Mouse (Mus musculus) cerebellum, adult 2 months (tissue): ENCODE measurements around the gene Cda. TPM values are rescaled to one million over a fixed set of nuclear protein-coding genes. Genes with fewer than 3 reads are reported as not detected.

Experiments
- DNase-seq, 2 experiments: peaks; one replicate each; pipeline ENCODE4 v3.0.0; 2021
- H3K27ac ChIP-seq: fragments of 200-500 bp; 2 replicates; pipeline ENCODE4 v1.5.1; 2012; ENCODE audit warnings: low read length, control low read depth, inconsistent platforms; ENCODE audit not compliant: insufficient read depth
- H3K27me3 ChIP-seq: fragments of 200-500 bp; 2 replicates; pipeline ENCODE4 v1.6.1; 2012; ENCODE audit warnings: inconsistent platforms, mild to moderate bottlenecking, low read length, moderate library complexity; ENCODE audit not compliant: control insufficient read depth, insufficient read depth
- H3K4me1 ChIP-seq: fragments of 200-500 bp; 2 replicates; pipeline ENCODE4 v1.6.1; 2011; ENCODE audit warnings: low read length; ENCODE audit not compliant: control insufficient read depth, insufficient read depth
- H3K4me3 ChIP-seq: fragments of 200-500 bp; replicated peaks from 2 replicates; pipeline ENCODE3; 2011; ENCODE audit warnings: mild to moderate bottlenecking, low read depth, low read length, control low read depth; ENCODE audit not compliant: insufficient read depth
- CTCF ChIP-seq: fragments of 200-500 bp; IDR thresholded peaks from 2 replicates; pipeline ENCODE4 v1.5.1; 2011; ENCODE audit warnings: low read depth, mild to moderate bottlenecking, control low read depth, low read length, moderate library complexity, borderline replicate concordance; ENCODE audit not compliant: insufficient read depth
- POLR2A ChIP-seq: fragments of 200-500 bp; IDR thresholded peaks from 2 replicates; pipeline ENCODE4 v1.6.1; 2011; ENCODE audit warnings: low read length, control low read depth, borderline replicate concordance; ENCODE audit not compliant: insufficient read depth
- WGBS: fragments of 180-500 bp; shearing (Covaris S2); methylation state at CpG from one replicate; pipeline ENCODE4 v1.1.7; 2018; 5-methylcytosine and 5-hydroxymethylcytosine counted together
- polyA plus RNA-seq: library from polyadenylated mRNA; depleted of rRNA; stranded (reverse); fragments of >200 nt; gene quantifications from 2 replicates; pipeline ENCODE4 v1.2.3, GENCODE M21; 2012

Gene Cda
- polyA plus RNA-seq, 1 experiment: 15.4 TPM

- H3K4me1 ChIP-seq: no peaks in the 10 kb centered on the region
- no peak overlapping the region for H3K4me3 ChIP-seq
- TF ChIP-seq POLR2A: no peak
- TF ChIP-seq CTCF: no peak
- no peak for DNase-seq
- H3K27me3 ChIP-seq: no peaks in the 10 kb centered on the region
- H3K27ac ChIP-seq: no peak overlapping the region
- WGBS: 96% methylated on average over 5 of the region's 5 CpGs
These were observed 16.0 kb downstream of the Cda start for GRCm38 (mm10) chr4:138351821-138352220.

- no peak overlapping the region for H3K27ac ChIP-seq
- TF ChIP-seq POLR2A: no peak
- TF ChIP-seq CTCF: no peak
- no peaks in the 10 kb centered on the region for H3K27me3 ChIP-seq
- H3K4me1 ChIP-seq: peaks cover 7% of the 10 kb centered on the region
- WGBS: 67% methylated on average over 7 of the region's 7 CpGs
- no peak for DNase-seq
- H3K4me3 ChIP-seq: no peak overlapping the region
These were observed 19.1 kb downstream of the Cda start for GRCm38 (mm10) chr4:138348716-138349115.

- TF ChIP-seq CTCF: no peak
- TF ChIP-seq POLR2A: no peak
- no peak for DNase-seq
- WGBS: 61% methylated on average over 1 of the region's 1 CpGs
- H3K27me3 ChIP-seq: no peaks in the 10 kb centered on the region
- no peak overlapping the region for H3K4me3 ChIP-seq
- H3K4me1 ChIP-seq: peaks cover 16% of the 10 kb centered on the region
- H3K27ac ChIP-seq: no peak overlapping the region
These were observed 20.5 kb downstream of the Cda start for GRCm38 (mm10) chr4:138347280-138347679.

- Histone ChIP-seq H3K27me3 (no peaks in the 10 kb centered on the region), H3K4me3 (no peak overlapping the region), H3K4me1 (peaks cover 35% of the 10 kb centered on the region), H3K27ac (no peak overlapping the region)
- TF ChIP-seq CTCF: no peak
- TF ChIP-seq POLR2A: no peak
- WGBS: 37% methylated on average over 9 of the region's 9 CpGs
- peak; percentile 43 to 68 for DNase-seq
These were observed 22.8 kb downstream of the Cda start for GRCm38 (mm10) chr4:138344891-138345545.

GRCm38 (mm10) chr4:138343341-138343837 is 24.4 kb downstream of the Cda start:
- TF ChIP-seq POLR2A (no peak), CTCF (no peak)
- no peak overlapping the region for H3K27ac ChIP-seq
- peak; percentile 54 to 64 for DNase-seq
- peaks cover 35% of the 10 kb centered on the region for H3K4me1 ChIP-seq
- no peak overlapping the region for H3K4me3 ChIP-seq
- no peaks in the 10 kb centered on the region for H3K27me3 ChIP-seq
- WGBS: 25% methylated on average over 10 of the region's 10 CpGs

- 93% methylated on average over 6 of the region's 6 CpGs for WGBS
These were observed 25.0 kb downstream of the Cda start for GRCm38 (mm10) chr4:138342778-138343177.

GRCm38 (mm10) chr4:138342048-138342447 is 25.7 kb downstream of the Cda start:
- peak in 1 of 2 experiments; percentile 30 for DNase-seq
- Histone ChIP-seq H3K27ac (no peak overlapping the region), H3K4me1 (peaks cover 35% of the 10 kb centered on the region), H3K4me3 (no peak overlapping the region), H3K27me3 (no peaks in the 10 kb centered on the region)
- 53% methylated on average over 7 of the region's 7 CpGs for WGBS
- TF ChIP-seq POLR2A (no peak), CTCF (no peak)

More at GRCm38 (mm10) chr4:138342778-138343177, 25.0 kb downstream of the Cda start:
- Histone ChIP-seq H3K27me3 (no peaks in the 10 kb centered on the region), H3K4me1 (peaks cover 35% of the 10 kb centered on the region), H3K4me3 (no peak overlapping the region), H3K27ac (no peak overlapping the region)
- TF ChIP-seq CTCF (no peak), POLR2A (no peak)
- DNase-seq: no peak

- Histone ChIP-seq H3K27me3 (no peaks in the 10 kb centered on the region), H3K27ac (no peak overlapping the region), H3K4me1 (peaks cover 35% of the 10 kb centered on the region), H3K4me3 (no peak overlapping the region)
- 43% methylated on average over 8 of the region's 8 CpGs for WGBS
- TF ChIP-seq CTCF (no peak), POLR2A (no peak)
- DNase-seq: no peak
These were observed 26.4 kb downstream of the Cda start for GRCm38 (mm10) chr4:138341393-138341792.
